ENCODE assay signal across 10 mouse cellular contexts in the genomic region with DNA sequence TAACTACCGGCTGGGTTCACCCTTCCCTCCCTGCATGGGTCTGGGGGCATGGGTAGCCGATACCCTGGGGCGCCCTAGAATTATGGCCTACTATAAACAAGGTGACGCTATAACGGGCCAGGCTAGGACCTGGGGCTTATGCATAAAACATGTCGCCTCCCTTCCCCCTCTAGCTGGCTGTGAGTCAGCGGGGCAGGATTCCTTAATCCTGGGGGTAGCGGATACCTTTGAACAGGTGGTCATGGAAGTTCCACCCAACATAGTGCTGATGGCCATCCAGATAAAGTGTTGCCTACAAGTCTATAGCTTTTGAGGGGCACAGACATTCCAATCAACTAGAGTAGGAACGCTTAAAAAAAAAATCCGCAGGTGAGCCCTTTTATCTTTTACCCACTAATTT. TPM values are rescaled to one million over a fixed set of nuclear protein-coding genes. Genes with fewer than 3 reads are reported as not detected.
DNase-seq lines count a peak whose midpoint lies in the region; ATAC-seq and TF ChIP-seq lines count a peak whose summit lies in the region.
"Had no signal": no experiment of that assay in that cellular context is flagged by ENCODE, and none has a peak within 500 bp of the region (broad histone marks: within the 10 kb centered on the region; RNA-seq: fewer than 3 reads in every experiment).

No protein-coding gene starts in this region.

- no peaks in the 10 kb centered on the region for H3K36me3 ChIP-seq in embryonic facial prominence, embryonic 10.5 days (replicated peaks)
- no peaks in the 10 kb centered on the region for H3K36me3 ChIP-seq in intestine, postnatal 0 days (ENCODE audit: control insufficient read depth, insufficient read depth)
- H3K36me3 ChIP-seq in neural tube, embryonic 12.5 days, result no peaks in the 10 kb centered on the region

- 2% methylated on average over 10 of the region's 10 CpGs for WGBS in embryonic facial prominence, embryonic 10.5 days
- 11% methylated on average over 10 of the region's 10 CpGs for WGBS in intestine, postnatal 0 days
- whole genome bisulfite sequencing in neural tube, embryonic 12.5 days, result under 1% methylated on average over 10 of the region's 10 CpGs

- peaks cover 38% of the 10 kb centered on the region for H3K4me1 ChIP-seq in embryonic facial prominence, embryonic 10.5 days
- H3K4me1 ChIP-seq in intestine, postnatal 0 days (replicated peaks; ENCODE audit: control insufficient read depth, insufficient read depth, low read length), result peaks cover 6% of the 10 kb centered on the region; the same call in 1 of the 2 replicates
- peaks cover 36% of the 10 kb centered on the region for H3K4me1 ChIP-seq in neural tube, embryonic 12.5 days

- peak overlapping the region; percentile 62 for H3K4me3 ChIP-seq in embryonic facial prominence, embryonic 10.5 days
- H3K4me3 ChIP-seq in intestine, postnatal 0 days (ENCODE audit: low read depth, low read length), result peak overlapping the region; percentile 56
- H3K4me3 ChIP-seq in neural tube, embryonic 12.5 days, result peak overlapping the region; percentile 45

- TF ChIP-seq CTCF in intestine, postnatal 0 days (IDR thresholded peaks at IDR 0.05; ENCODE audit: low read depth), result no peak

- peak overlapping the region; percentile 99 for H3K4me2 ChIP-seq in intestine, postnatal 0 days (replicated peaks; ENCODE audit: low read depth)
- H3K4me2 ChIP-seq in neural tube, embryonic 12.5 days (replicated peaks), result peak overlapping the region; percentile 96

- ATAC-seq in intestine, postnatal 0 days, result no peak
- no peak for ATAC-seq in neural tube, embryonic 12.5 days (ENCODE audit: low FRiP score, low read depth)

- 0 out of 2 replicates have a peak overlapping the region, but pooled peaks have one; percentile 4 for H3K9ac ChIP-seq in intestine, postnatal 0 days (ENCODE audit: low read depth, low read length)
- no peak overlapping the region for H3K9ac ChIP-seq in neural tube, embryonic 12.5 days

- DNase-seq in kidney, adult 18-20 months, result peak; percentile 27
- no peak for DNase-seq in kidney, postnatal 14 days
- DNase-seq in embryonic facial prominence, embryonic 10.5 days (ENCODE audit: low spot score), result no peak
- DNase-seq in ovary, postnatal 36 days (ENCODE audit: low spot score), result no peak
- DNase-seq in Muller cell, postnatal 12 days (ENCODE audit: inconsistent ontology term), result no peak
- DNase-seq: cerebellum, adult 8-10 months; thymus, postnatal 4 days had no signal

- H3K27me3 ChIP-seq in embryonic facial prominence, embryonic 10.5 days (replicated peaks; ENCODE audit: low read depth, poor library complexity, severe bottlenecking), result peaks cover 87% of the 10 kb centered on the region
- H3K27me3 ChIP-seq in intestine, postnatal 0 days (replicated peaks; ENCODE audit: control insufficient read depth, insufficient read depth, low read length), result peaks cover 13% of the 10 kb centered on the region; the same call in 1 of the 2 replicates
- H3K27me3 ChIP-seq in neural tube, embryonic 12.5 days (replicated peaks), result peaks cover 71% of the 10 kb centered on the region

- H3K9me3 ChIP-seq in embryonic facial prominence, embryonic 10.5 days, result no peaks in the 10 kb centered on the region
- no peaks in the 10 kb centered on the region for H3K9me3 ChIP-seq in intestine, postnatal 0 days (ENCODE audit: control insufficient read depth)
- H3K9me3 ChIP-seq in neural tube, embryonic 12.5 days, result no peaks in the 10 kb centered on the region

- H3K27ac ChIP-seq in embryonic facial prominence, embryonic 10.5 days (replicated peaks), result no peak overlapping the region
- H3K27ac ChIP-seq in intestine, postnatal 0 days (ENCODE audit: low read depth, low read length), result no peak overlapping the region
- H3K27ac ChIP-seq in neural tube, embryonic 12.5 days, result no peak overlapping the region

RNA-seq across cellular contexts. Expression of a gene that starts 2.0 kb away (rescaled TPM):
- polyA plus RNA-seq in embryonic facial prominence, embryonic 10.5 days (2016; fragmentation: Nextera tagmentation; extraction: Ambion mirVana), result 0.71 and 1.0 TPM in 2 replicates
- polyA plus RNA-seq in intestine, postnatal 0 days (2015; fragmentation: Nextera tagmentation; extraction: Ambion mirVana), result 7.5 and 7.9 TPM in 2 replicates
- polyA plus RNA-seq in neural tube, embryonic 12.5 days (2016; fragmentation: Nextera tagmentation; extraction: Ambion mirVana), result 0.13 and 0.16 TPM in 2 replicates

RNA-seq across cellular contexts. Expression of a gene that starts 38.8 kb away (rescaled TPM):
- 63.6 and 65.7 TPM in 2 replicates for polyA plus RNA-seq in embryonic facial prominence, embryonic 10.5 days (2016; fragmentation: Nextera tagmentation; extraction: Ambion mirVana)
- polyA plus RNA-seq in intestine, postnatal 0 days (2015; fragmentation: Nextera tagmentation; extraction: Ambion mirVana), result 34.9 and 40.9 TPM in 2 replicates
- polyA plus RNA-seq in neural tube, embryonic 12.5 days (2016; fragmentation: Nextera tagmentation; extraction: Ambion mirVana), result 38.8 and 39.8 TPM in 2 replicates

RNA-seq across cellular contexts. Expression of a gene that starts 38.9 kb away (rescaled TPM):
- 0.52 TPM in 1 of 2 replicates, not detected in the other for polyA plus RNA-seq in embryonic facial prominence, embryonic 10.5 days (2016; fragmentation: Nextera tagmentation; extraction: Ambion mirVana)
- 8.0 and 12.4 TPM in 2 replicates for polyA plus RNA-seq in intestine, postnatal 0 days (2015; fragmentation: Nextera tagmentation; extraction: Ambion mirVana)
- polyA plus RNA-seq in neural tube, embryonic 12.5 days (2016; fragmentation: Nextera tagmentation; extraction: Ambion mirVana), result 3.3 TPM in 1 of 2 replicates, not detected in the other
- polyA plus RNA-seq: gonadal fat pad, adult 2 months had no signal

RNA-seq across cellular contexts. Expression of a gene that starts 59.2 kb away (rescaled TPM):
- 128 and 138 TPM in 2 replicates for polyA plus RNA-seq in embryonic facial prominence, embryonic 10.5 days (2016; fragmentation: Nextera tagmentation; extraction: Ambion mirVana)
- 116 and 123 TPM in 2 replicates for polyA plus RNA-seq in intestine, postnatal 0 days (2015; fragmentation: Nextera tagmentation; extraction: Ambion mirVana)
- polyA plus RNA-seq in neural tube, embryonic 12.5 days (2016; fragmentation: Nextera tagmentation; extraction: Ambion mirVana), result 87.2 and 88.9 TPM in 2 replicates

RNA-seq across cellular contexts. Expression of a gene that starts 59.5 kb away (rescaled TPM):
- polyA plus RNA-seq in embryonic facial prominence, embryonic 10.5 days (2016; fragmentation: Nextera tagmentation; extraction: Ambion mirVana), result 23.2 and 25.1 TPM in 2 replicates
- 8.8 and 9.6 TPM in 2 replicates for polyA plus RNA-seq in intestine, postnatal 0 days (2015; fragmentation: Nextera tagmentation; extraction: Ambion mirVana)
- 12.9 and 14.6 TPM in 2 replicates for polyA plus RNA-seq in neural tube, embryonic 12.5 days (2016; fragmentation: Nextera tagmentation; extraction: Ambion mirVana)
